Mouse (Mus musculus) cerebellum, adult 9-10 months (tissue): ENCODE results near the gene Rab3gap1.
A peak's percentile ranks its signal among the peaks of the same experiment; 100 is the strongest.

ENCODE experiments used
- DNase-seq: peaks from one replicate; pipeline ENCODE4 v3.0.0; 2022

The Rab3gap1 gene

GRCm38 (mm10) chr1:127983274-127983993 is 114.9 kb downstream of the Rab3gap1 start:
- DNase-seq, result no peak

GRCm38 (mm10) chr1:127985391-127985790 is 116.8 kb downstream of the Rab3gap1 start:
- no peak for DNase-seq

GRCm38 (mm10) chr1:127988246-127988645 is 119.7 kb downstream of the Rab3gap1 start:
- no peak for DNase-seq

- DNase-seq, result peak; percentile 10
These were observed 120.8 kb downstream of the Rab3gap1 start for GRCm38 (mm10) chr1:127989387-127989786.

- peak; percentile 75 for DNase-seq
These were observed 121.5 kb downstream of the Rab3gap1 start for GRCm38 (mm10) chr1:127989876-127990731.
